Mouse (Mus musculus) liver, embryonic 14.5 days (tissue): Measurements from ENCODE around the gene Slc7a8.

Source experiments
- CTCF ChIP-seq: IDR thresholded peaks from 2 replicates; pipeline ENCODE4 v1.5.1; 2016; ENCODE audit warnings: antibody characterized with exemption, low read depth, control low read depth
- EP300 ChIP-seq: IDR thresholded peaks from 2 replicates; pipeline ENCODE4 v1.6.1; 2016; ENCODE audit warnings: antibody characterized with exemption, low read depth

- TF ChIP-seq CTCF (no peak), EP300 (no peak)
Measured at GRCm38 (mm10) chr14:54770373-54770772, 11.4 kb downstream of the Slc7a8 start.
